Mouse (Mus musculus) heart, adult 2 months (tissue): ENCODE data around the gene Cradd.

Experiments
- CTCF ChIP-seq: fragments of 200-600 bp; IDR thresholded peaks from 2 replicates; pipeline ENCODE4 v1.8.1; 2022; ENCODE audit warnings: antibody characterized with exemption, mild to moderate bottlenecking, moderate library complexity
- EP300 ChIP-seq: fragments of 200-500 bp; IDR thresholded peaks from 2 replicates; pipeline ENCODE4 v1.6.1; 2011; ENCODE audit warnings: low read depth, low read length, control low read depth; ENCODE audit not compliant: insufficient read depth
- POLR2A ChIP-seq: fragments of 200-500 bp; IDR thresholded peaks from 2 replicates; pipeline ENCODE4 v1.6.1; 2011; ENCODE audit warnings: mild to moderate bottlenecking, low read depth, low read length, control low read depth; ENCODE audit not compliant: insufficient read depth

DNA sequence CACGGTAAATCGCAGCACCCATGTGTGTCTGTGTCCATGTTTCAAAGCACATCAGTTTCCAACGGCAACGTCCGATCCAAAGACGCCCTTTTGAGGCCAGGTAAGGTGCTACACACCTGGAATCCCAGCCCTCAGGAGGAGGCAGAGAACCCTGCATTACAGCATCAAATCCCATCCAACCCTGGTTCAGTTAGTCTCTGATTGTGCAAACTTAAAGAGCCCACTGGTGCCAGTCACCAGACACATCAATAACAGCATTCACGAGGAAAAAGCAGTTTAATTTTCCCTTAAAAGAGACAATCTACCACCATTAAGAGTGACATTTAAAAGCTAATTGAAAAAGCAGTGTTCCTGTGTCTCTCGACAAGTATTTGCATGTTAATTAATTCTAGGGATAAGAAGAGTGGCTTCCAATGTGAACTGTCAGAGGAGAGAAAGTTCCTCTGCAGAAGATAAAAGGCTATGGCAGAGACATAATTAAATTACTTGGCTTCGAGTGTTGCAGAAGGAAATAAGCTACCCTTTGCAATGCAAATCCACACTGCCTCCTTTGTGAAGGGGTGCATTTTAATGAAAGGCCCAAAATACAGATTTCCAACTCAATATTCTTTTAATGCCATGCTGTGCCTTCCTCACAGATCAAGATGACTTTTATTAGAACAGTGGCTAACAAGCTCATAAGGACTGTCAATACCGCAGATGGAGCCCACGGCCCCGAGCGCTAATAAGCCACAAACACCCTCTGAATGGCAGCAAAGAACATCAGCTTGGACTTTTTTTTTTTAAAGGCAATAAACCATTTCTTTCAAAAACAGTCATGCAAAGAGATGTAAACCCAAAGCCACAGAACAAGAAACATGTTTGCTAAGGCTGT is 84.5 kb downstream of the Cradd start:
- TF ChIP-seq CTCF (no peak), EP300 (no peak), POLR2A (no peak)
